Mouse (Mus musculus): ENCODE data around the gene Nfu1.

DNA sequence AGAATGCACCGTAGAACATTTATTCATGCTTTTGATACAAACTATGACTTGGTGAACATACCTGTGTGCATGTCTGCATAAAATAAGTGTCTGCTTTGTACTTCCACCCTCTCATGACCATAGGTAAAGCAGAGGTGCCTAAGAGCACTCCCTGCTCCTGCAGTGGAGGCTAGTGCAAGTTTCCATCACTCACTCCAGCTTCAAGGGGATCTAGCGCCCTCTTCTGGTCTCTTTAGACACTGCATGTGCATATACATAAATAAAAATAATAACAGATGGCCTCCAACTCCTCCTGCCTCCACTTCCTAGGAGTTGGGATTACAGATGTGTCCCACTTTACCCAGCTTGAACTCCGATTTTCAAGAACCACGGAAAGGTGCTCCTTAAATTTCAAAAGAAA is 7.9 kb downstream of the Nfu1 start:
- no peak for TF ChIP-seq POLR2A (IDR thresholded peaks at IDR 0.05; ENCODE audit: insufficient read depth, low read length)
- peak; percentile 64 for TF ChIP-seq CTCF (IDR thresholded peaks at IDR 0.05; ENCODE audit: low read depth, low read length)
- TF ChIP-seq EP300 (IDR thresholded peaks at IDR 0.05; ENCODE audit: insufficient read depth, low read depth, low read length) = no peak
